Mouse (Mus musculus): ENCODE measurements around the gene Olfr1501. TPM values are rescaled to one million over a fixed set of nuclear protein-coding genes. Genes with fewer than 3 reads are reported as not detected.

The Olfr1501 gene
- polyA plus RNA-seq, 1 experiment from 2014 or later: not detected

Other genes starting within 250 kb of the Olfr1501 start
- gene Olfr1487, start 233.3 kb downstream of the Olfr1501 start, polyA plus RNA-seq (2015; fragmentation: Nextera tagmentation; extraction: Ambion mirVana): not detected in 2 replicates
- not detected in 2 replicates for gene Olfr1489, start 219.1 kb downstream of the Olfr1501 start, polyA plus RNA-seq (2015; fragmentation: Nextera tagmentation; extraction: Ambion mirVana)
- gene Olfr1490, start 199.6 kb downstream of the Olfr1501 start, polyA plus RNA-seq (2015; fragmentation: Nextera tagmentation; extraction: Ambion mirVana): not detected in 2 replicates
- gene Olfr1491, start 153.4 kb downstream of the Olfr1501 start, polyA plus RNA-seq (2015; fragmentation: Nextera tagmentation; extraction: Ambion mirVana): not detected in 2 replicates
- gene Olfr1493-ps1, start 127.4 kb downstream of the Olfr1501 start, polyA plus RNA-seq (2015; fragmentation: Nextera tagmentation; extraction: Ambion mirVana): not detected in 2 replicates
- gene Olfr1494, start 111.0 kb downstream of the Olfr1501 start, polyA plus RNA-seq (2015; fragmentation: Nextera tagmentation; extraction: Ambion mirVana): not detected in 2 replicates
- gene Olfr1495, start 86.1 kb downstream of the Olfr1501 start, polyA plus RNA-seq (2015; fragmentation: Nextera tagmentation; extraction: Ambion mirVana): not detected in 2 replicates
- not detected in 2 replicates for gene Olfr1496, start 72.8 kb downstream of the Olfr1501 start, polyA plus RNA-seq (2015; fragmentation: Nextera tagmentation; extraction: Ambion mirVana)
- gene Olfr1497, start 52.5 kb downstream of the Olfr1501 start, polyA plus RNA-seq (2015; fragmentation: Nextera tagmentation; extraction: Ambion mirVana): not detected in 2 replicates
- not detected in 2 replicates for gene Olfr1499, start 31.2 kb downstream of the Olfr1501 start, polyA plus RNA-seq (2015; fragmentation: Nextera tagmentation; extraction: Ambion mirVana)
- not detected in 2 replicates for gene Olfr1500, start 20.2 kb downstream of the Olfr1501 start, polyA plus RNA-seq (2015; fragmentation: Nextera tagmentation; extraction: Ambion mirVana)
- gene Olfr1502, start 11.1 kb upstream of the Olfr1501 start, polyA plus RNA-seq (2015; fragmentation: Nextera tagmentation; extraction: Ambion mirVana): not detected in 2 replicates
- not detected in 2 replicates for gene Olfr1504, start 47.2 kb upstream of the Olfr1501 start, polyA plus RNA-seq (2015; fragmentation: Nextera tagmentation; extraction: Ambion mirVana)
- gene Olfr1505, start 62.8 kb upstream of the Olfr1501 start, polyA plus RNA-seq (2015; fragmentation: Nextera tagmentation; extraction: Ambion mirVana): not detected in 2 replicates